ENCODE assay signal across 14 mouse cellular contexts in the genomic region with DNA sequence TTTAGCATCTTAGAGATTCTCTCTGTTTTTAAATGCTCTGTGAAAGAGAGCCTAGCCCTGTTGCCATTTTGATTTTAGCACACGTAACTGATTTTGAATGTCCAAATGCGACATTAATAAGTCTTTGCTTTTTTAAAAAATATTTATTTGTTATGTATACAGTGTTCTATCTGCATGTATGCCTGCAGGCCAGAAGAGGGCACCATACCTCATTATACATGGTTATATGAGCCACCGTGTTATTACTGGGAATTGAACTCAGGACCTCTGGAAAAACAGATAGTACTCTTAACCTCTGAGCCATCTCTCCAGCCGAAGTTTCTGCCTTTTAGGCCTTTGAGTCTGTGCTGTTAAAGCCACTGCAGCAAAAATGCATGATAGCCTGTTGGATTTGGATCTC. TPM values are rescaled to one million over a fixed set of nuclear protein-coding genes. Genes with fewer than 3 reads are reported as not detected.
DNase-seq lines count a peak whose midpoint lies in the region; ATAC-seq and TF ChIP-seq lines count a peak whose summit lies in the region.
"Had no signal": no experiment of that assay in that cellular context is flagged by ENCODE, and none has a peak within 500 bp of the region (broad histone marks: within the 10 kb centered on the region; RNA-seq: fewer than 3 reads in every experiment).

No protein-coding gene starts in this region.

- H3K9me3 ChIP-seq in lung, postnatal 0 days (ENCODE audit: low read length) = no peaks in the 10 kb centered on the region
- H3K9me3 ChIP-seq in G1E (replicated peaks) = no peaks in the 10 kb centered on the region
- H3K9me3 ChIP-seq: limb, embryonic 10.5 days; midbrain, embryonic 15.5 days had no signal

- no peak for ATAC-seq in lung, postnatal 0 days
- ATAC-seq in G1E (ENCODE audit: extremely low read depth, insufficient number of reproducible peaks, low FRiP score, poor library complexity, severe bottlenecking) = no peak
- peak; percentile 55; the same call in 1 of the 2 replicates for ATAC-seq in megakaryocyte progenitor cell, adult 5-6 weeks (replicated peaks; ENCODE audit: poor library complexity)
- ATAC-seq: midbrain, embryonic 15.5 days had no signal

- no peak for TF ChIP-seq EP300 in heart, adult 2 months (IDR thresholded peaks at IDR 0.05; ENCODE audit: insufficient read depth, low read depth, low read length)
- no peak for TF ChIP-seq EP300 in lung, postnatal 0 days (IDR thresholded peaks at IDR 0.05)

- intact Hi-C loops in heart, adult 2 months (cut with DNase I) = loop anchor here (10.0 kb wide), 1 partner anchor 55 kb away; no protein-coding TSS in a partner anchor
- intact Hi-C loops in heart, postnatal 25 days (cut with DNase I) = no loop called here

- peak; percentile 69 for TF ChIP-seq CTCF in heart, adult 2 months (IDR thresholded peaks at IDR 0.05)
- peak; percentile 55 for TF ChIP-seq CTCF in lung, postnatal 0 days (IDR thresholded peaks at IDR 0.05)
- TF ChIP-seq CTCF in lung, adult 2 months (IDR thresholded peaks at IDR 0.05; ENCODE audit: insufficient read depth, low read length) = no peak
- 0 out of 2 replicates have a peak, but pooled peaks have one; percentile 11 for TF ChIP-seq CTCF in G1E (IDR thresholded peaks at IDR 0.05; ENCODE audit: low read depth, low read length)

- no peak overlapping the region for H3K9ac ChIP-seq in heart, adult 2 months (ENCODE audit: low read depth, low read length)
- no peak overlapping the region for H3K9ac ChIP-seq in lung, postnatal 0 days (replicated peaks; ENCODE audit: low read depth)
- H3K9ac ChIP-seq: midbrain, embryonic 15.5 days had no signal

- no peak for TF ChIP-seq POLR2A in heart, adult 2 months (IDR thresholded peaks at IDR 0.05; ENCODE audit: insufficient read depth, low read depth, low read length)
- no peak for TF ChIP-seq POLR2A in lung, adult 2 months (IDR thresholded peaks at IDR 0.05; ENCODE audit: borderline replicate concordance, extremely low read depth, low read depth, low read length)

- no peak overlapping the region for H3K4me3 ChIP-seq in heart, adult 2 months
- no peak overlapping the region for H3K4me3 ChIP-seq in lung, postnatal 0 days (ENCODE audit: low read depth, low read length)
- H3K4me3 ChIP-seq in lung, adult 2 months (replicated peaks; ENCODE audit: extremely low read depth, low read depth, low read length) = no peak overlapping the region
- no peak overlapping the region for H3K4me3 ChIP-seq in G1E (ENCODE audit: low read depth, low read length)
- H3K4me3 ChIP-seq: limb, embryonic 10.5 days; midbrain, embryonic 15.5 days had no signal

- no peak for DNase-seq in heart, adult 2 months
- DNase-seq in heart, postnatal 25 days (ENCODE audit: low spot score) = no peak
- peak; percentile 11 for DNase-seq in lung, postnatal 0 days (ENCODE audit: low spot score)
- no peak for DNase-seq in lung, adult 2 months
- DNase-seq in G1E (ENCODE audit: low spot score) = no peak
- no peak for DNase-seq in right cerebral cortex, adult 18-20 months
- no peak for DNase-seq in urinary bladder, postnatal 36 days (ENCODE audit: low spot score in 2 of 2)
- DNase-seq: adrenal gland, adult 8-10 months; heart, adult 11 months; heart, postnatal 4 days; lung, postnatal 36 days had no signal

- 81% methylated on average over 4 of the region's 4 CpGs for WGBS in heart, adult 2 months
- 86% methylated on average over 4 of the region's 4 CpGs for WGBS in lung, postnatal 0 days
- 81% methylated on average over 4 of the region's 4 CpGs for WGBS in lung, adult 2 months

- H3K79me2 ChIP-seq in heart, adult 2 months (replicated peaks; ENCODE audit: control insufficient read depth, insufficient read depth, low read length) = 0 out of 2 replicates have a peak, but pooled peaks cover 1% of the 10 kb centered on the region

- no peaks in the 10 kb centered on the region; the same call in 1 of the 2 replicates for H3K4me1 ChIP-seq in heart, adult 2 months (ENCODE audit: control insufficient read depth, insufficient read depth, low read length)
- H3K4me1 ChIP-seq in lung, postnatal 0 days (ENCODE audit: insufficient read depth, low read depth, low read length) = no peaks in the 10 kb centered on the region
- H3K4me1 ChIP-seq in lung, adult 2 months (ENCODE audit: control insufficient read depth, insufficient read depth, low read length) = no peaks in the 10 kb centered on the region
- peaks cover 2% of the 10 kb centered on the region; the same call in 1 of the 2 replicates for H3K4me1 ChIP-seq in G1E (ENCODE audit: insufficient read depth, low read depth, low read length)
- H3K4me1 ChIP-seq: limb, embryonic 10.5 days; midbrain, embryonic 15.5 days had no signal

- no peak overlapping the region for H3K4me2 ChIP-seq in lung, postnatal 0 days (replicated peaks; ENCODE audit: low read depth, low read length)
- H3K4me2 ChIP-seq: midbrain, embryonic 15.5 days had no signal

- H3K36me3 ChIP-seq in heart, adult 2 months (ENCODE audit: control insufficient read depth, insufficient read depth, low read length) = peaks cover 2% of the 10 kb centered on the region
- H3K36me3 ChIP-seq in lung, postnatal 0 days (ENCODE audit: insufficient read depth, low read length) = no peaks in the 10 kb centered on the region
- peaks cover 76% of the 10 kb centered on the region for H3K36me3 ChIP-seq in G1E (replicated peaks)

- H3K27ac ChIP-seq in heart, adult 2 months = no peak overlapping the region
- no peak overlapping the region for H3K27ac ChIP-seq in lung, postnatal 0 days (ENCODE audit: low read length)
- H3K27ac ChIP-seq: limb, embryonic 10.5 days; midbrain, embryonic 15.5 days had no signal

- no peaks in the 10 kb centered on the region for H3K27me3 ChIP-seq in heart, adult 2 months (ENCODE audit: control insufficient read depth, insufficient read depth, low read length)
- H3K27me3 ChIP-seq in lung, postnatal 0 days (replicated peaks; ENCODE audit: insufficient read depth, low read length) = no peaks in the 10 kb centered on the region
- no peaks in the 10 kb centered on the region for H3K27me3 ChIP-seq in G1E (ENCODE audit: insufficient read depth, low read length)
- H3K27me3 ChIP-seq: midbrain, embryonic 15.5 days had no signal

RNA-seq across cellular contexts. Expression of a gene that starts 35.8 kb away (rescaled TPM):
- total RNA-seq in heart, adult 2 months (2021) = 10 to 100 TPM; 23.2 to 24.7 TPM
- 5.1 and 9.9 TPM in 2 replicates for polyA plus RNA-seq in heart, adult 2 months (2012; rRNA removed)
- 10 to 100 TPM; 20.7 to 21.5 TPM for total RNA-seq in heart, postnatal 25 days (2021)
- polyA plus RNA-seq in lung, postnatal 0 days (2015; fragmentation: Nextera tagmentation; extraction: Ambion mirVana) = 6.9 and 10.8 TPM in 2 replicates
- 6.1 and 7.8 TPM in 2 replicates for polyA plus RNA-seq in lung, adult 2 months (2012; rRNA removed)
- 108 and 124 TPM in 2 replicates for total RNA-seq in G1E (2014; fragmentation: Nextera tagmentation)
- total RNA-seq in G1E (2017) = 25.8 and 26.9 TPM in 2 replicates
- 3.6 and 4.1 TPM in 2 replicates for polyA plus RNA-seq in G1E (2012)
- total RNA-seq in megakaryocyte progenitor cell, adult 5-6 weeks (2015) = 34.8 and 44.5 TPM in 2 replicates
- total RNA-seq in megakaryocyte progenitor cell, adult 5-6 weeks (2017) = 13.5 and 20.6 TPM in 2 replicates
